Mouse (Mus musculus): ENCODE data around the gene Ube2d3. TPM values are rescaled to one million over a fixed set of nuclear protein-coding genes. Genes with fewer than 3 reads are reported as not detected.
"Not testable (repeated sequence)": the region's sequence is repeated elsewhere in the genome, so short reads cannot be mapped to it uniquely, and the experiment has no call there.

Gene Ube2d3
- polyA plus RNA-seq, 1 experiment from 2014 or later, result 409 TPM

GRCm38 (mm10) chr3:135484650-135485049, 46.7 kb downstream of the Ube2d3 start:
- not testable (repeated sequence) for H3K27ac ChIP-seq; H3K9me3 ChIP-seq; H3K36me3 ChIP-seq; H3K9ac ChIP-seq; ATAC-seq (ENCODE audit: low FRiP score); H3K27me3 ChIP-seq
- Histone ChIP-seq H3K4me3 (peak overlapping the region; percentile 62; the same call in 1 of the 2 replicates), H3K4me2 (peak overlapping the region; percentile 98), H3K4me1 (replicated peaks) (peaks cover 10% of the 10 kb centered on the region)
- WGBS, result 92% methylated on average over 15 of the region's 15 CpGs

GRCm38 (mm10) chr3:135485128-135485899, 47.4 kb downstream of the Ube2d3 start, which contains the start of gene Manba:
Gene Manba, plus strand, starts transcription at chr3:135485611.
- WGBS, result 2% methylated on average over 48 of the region's 48 CpGs
- H3K9ac ChIP-seq, result peak within 1 kb of the TSS; percentile 78
- H3K4me1 ChIP-seq (replicated peaks), result peaks cover 10% of the 10 kb centered on the region
- H3K36me3 ChIP-seq, result no peaks in the 10 kb centered on the region
- no peaks in the 10 kb centered on the region for H3K9me3 ChIP-seq
- peak within 1 kb of the TSS; percentile 62 for H3K4me3 ChIP-seq
- H3K27ac ChIP-seq, result 0 out of 2 replicates have a peak within 1 kb of the TSS, but pooled peaks have one; percentile 18
- no peaks in the 10 kb centered on the region for H3K27me3 ChIP-seq
- peak; percentile 93 for ATAC-seq (ENCODE audit: low FRiP score)
- H3K4me2 ChIP-seq, result peak within 1 kb of the TSS; percentile 98

- Histone ChIP-seq H3K27me3 (no peaks in the 10 kb centered on the region), H3K9me3 (no peaks in the 10 kb centered on the region), H3K27ac (0 out of 2 replicates have a peak overlapping the region, but pooled peaks have one; percentile 18), H3K4me2 (peak overlapping the region; percentile 98), H3K4me1 (replicated peaks) (peaks cover 10% of the 10 kb centered on the region), H3K4me3 (peak overlapping the region; percentile 62), H3K36me3 (no peaks in the 10 kb centered on the region), H3K9ac (peak overlapping the region; percentile 78)
- ATAC-seq (ENCODE audit: low FRiP score), result no peak; the same call in 1 of the 2 replicates
- 24% methylated on average over 9 of the region's 9 CpGs for WGBS
Observed at GRCm38 (mm10) chr3:135485900-135486241, 47.9 kb downstream of the Ube2d3 start.

GRCm38 (mm10) chr3:135486351-135486750, 48.4 kb downstream of the Ube2d3 start:
- H3K4me3 ChIP-seq, result no peak overlapping the region
- no peak overlapping the region for H3K9ac ChIP-seq
- H3K36me3 ChIP-seq, result no peaks in the 10 kb centered on the region
- peaks cover 10% of the 10 kb centered on the region for H3K4me1 ChIP-seq (replicated peaks)
- H3K9me3 ChIP-seq, result no peaks in the 10 kb centered on the region
- H3K27me3 ChIP-seq, result no peaks in the 10 kb centered on the region
- WGBS, result 82% methylated on average over 5 of the region's 5 CpGs
- peak overlapping the region; percentile 98 for H3K4me2 ChIP-seq
- no peak for ATAC-seq (ENCODE audit: low FRiP score)
- no peak overlapping the region for H3K27ac ChIP-seq

GRCm38 (mm10) chr3:135487803-135488202, 49.9 kb downstream of the Ube2d3 start:
- WGBS, result 90% methylated on average over 4 of the region's 4 CpGs
- Histone ChIP-seq H3K27me3 (no peaks in the 10 kb centered on the region), H3K4me3 (no peak overlapping the region), H3K9ac (no peak overlapping the region), H3K27ac (no peak overlapping the region), H3K4me1 (replicated peaks) (peaks cover 10% of the 10 kb centered on the region), H3K9me3 (no peaks in the 10 kb centered on the region), H3K36me3 (no peaks in the 10 kb centered on the region), H3K4me2 (no peak overlapping the region)
- no peak for ATAC-seq (ENCODE audit: low FRiP score)

- H3K36me3 ChIP-seq, result no peaks in the 10 kb centered on the region
- H3K27me3 ChIP-seq, result no peaks in the 10 kb centered on the region
- no peak overlapping the region for H3K4me3 ChIP-seq
- no peak overlapping the region for H3K27ac ChIP-seq
- H3K9me3 ChIP-seq, result no peaks in the 10 kb centered on the region
- 84% methylated on average over 5 of the region's 5 CpGs for WGBS
- H3K4me2 ChIP-seq, result no peak overlapping the region
- no peak overlapping the region for H3K9ac ChIP-seq
- ATAC-seq (ENCODE audit: low FRiP score), result no peak
- H3K4me1 ChIP-seq (replicated peaks), result peaks cover 8% of the 10 kb centered on the region
Observed at GRCm38 (mm10) chr3:135489865-135490520, 52.0 kb downstream of the Ube2d3 start.

GRCm38 (mm10) chr3:135491102-135491501, 53.2 kb downstream of the Ube2d3 start:
- ATAC-seq (ENCODE audit: low FRiP score), result no peak
- Histone ChIP-seq H3K27ac (no peak overlapping the region), H3K4me2 (no peak overlapping the region), H3K4me1 (replicated peaks) (no peaks in the 10 kb centered on the region), H3K27me3 (no peaks in the 10 kb centered on the region), H3K36me3 (no peaks in the 10 kb centered on the region), H3K4me3 (no peak overlapping the region), H3K9ac (no peak overlapping the region), H3K9me3 (no peaks in the 10 kb centered on the region)
- WGBS, result 91% methylated on average over 6 of the region's 6 CpGs

- H3K36me3 ChIP-seq; H3K9me3 ChIP-seq; H3K27ac ChIP-seq; H3K4me1 ChIP-seq (replicated peaks); H3K27me3 ChIP-seq; H3K4me2 ChIP-seq; H3K4me3 ChIP-seq; H3K9ac ChIP-seq; ATAC-seq (ENCODE audit: low FRiP score): not testable (repeated sequence)
- WGBS, result 85% methylated on average over 7 of the region's 7 CpGs
Observed at GRCm38 (mm10) chr3:135493320-135493719, 55.4 kb downstream of the Ube2d3 start.

GRCm38 (mm10) chr3:135497956-135498355, 60.0 kb downstream of the Ube2d3 start:
- H3K9ac ChIP-seq; H3K9me3 ChIP-seq; H3K36me3 ChIP-seq; H3K4me3 ChIP-seq; ATAC-seq (ENCODE audit: low FRiP score); H3K4me2 ChIP-seq; H3K27me3 ChIP-seq; H3K27ac ChIP-seq; H3K4me1 ChIP-seq (replicated peaks): not testable (repeated sequence)
- 87% methylated on average over 4 of the region's 4 CpGs for WGBS

GRCm38 (mm10) chr3:135498891-135499290, 60.9 kb downstream of the Ube2d3 start:
- Histone ChIP-seq H3K27me3 (no peaks in the 10 kb centered on the region), H3K9ac (no peak overlapping the region), H3K36me3 (no peaks in the 10 kb centered on the region), H3K9me3 (no peaks in the 10 kb centered on the region), H3K4me2 (no peak overlapping the region), H3K4me3 (no peak overlapping the region), H3K27ac (no peak overlapping the region), H3K4me1 (replicated peaks) (no peaks in the 10 kb centered on the region)
- WGBS, result 88% methylated on average over 5 of the region's 5 CpGs
- ATAC-seq (ENCODE audit: low FRiP score), result no peak

GRCm38 (mm10) chr3:135503160-135503559, 65.2 kb downstream of the Ube2d3 start:
- WGBS, result 86% methylated on average over 5 of the region's 5 CpGs
- ATAC-seq (ENCODE audit: low FRiP score), result no peak
- Histone ChIP-seq H3K4me3 (no peak overlapping the region), H3K4me1 (replicated peaks) (no peaks in the 10 kb centered on the region), H3K4me2 (no peak overlapping the region), H3K9me3 (no peaks in the 10 kb centered on the region), H3K27ac (no peak overlapping the region), H3K9ac (no peak overlapping the region), H3K36me3 (no peaks in the 10 kb centered on the region), H3K27me3 (no peaks in the 10 kb centered on the region)

GRCm38 (mm10) chr3:135505369-135505909, 67.5 kb downstream of the Ube2d3 start:
- no peak overlapping the region for H3K4me3 ChIP-seq
- H3K9ac ChIP-seq, result no peak overlapping the region
- no peaks in the 10 kb centered on the region for H3K4me1 ChIP-seq (replicated peaks)
- H3K9me3 ChIP-seq, result no peaks in the 10 kb centered on the region
- WGBS, result 62% methylated on average over 10 of the region's 10 CpGs
- no peak overlapping the region for H3K4me2 ChIP-seq
- H3K27ac ChIP-seq, result no peak overlapping the region
- no peaks in the 10 kb centered on the region for H3K36me3 ChIP-seq
- no peaks in the 10 kb centered on the region for H3K27me3 ChIP-seq
- ATAC-seq (ENCODE audit: low FRiP score), result no peak
